Mouse (Mus musculus): ENCODE results near the gene Dctn5. TPM values are rescaled to one million over a fixed set of nuclear protein-coding genes. Genes with fewer than 3 reads are reported as not detected.
A peak's percentile ranks its signal among the peaks of the same experiment; 100 is the strongest.

The Dctn5 gene
- total RNA-seq (2021): 100 to 1,000 TPM; 101 to 104 TPM
- long read RNA-seq, experiment 1, transcript Dctn5-201 (6 exons, 1,532 nt): major isoform, 39 of 138 reads
- long read RNA-seq, experiment 1, transcript Dctn5-202 (5 exons, 2,506 nt): minor isoform, 5 of 138 reads
- long read RNA-seq, experiment 1, partial matches to known transcripts: 84 of 138 reads
- long read RNA-seq, experiment 1, other reads (novel, unspliced or antisense): 10 of 138 reads
- long read RNA-seq, experiment 2, transcript Dctn5-201 (6 exons, 1,532 nt): major isoform, 58 of 166 reads
- long read RNA-seq, experiment 2, transcript Dctn5-202 (5 exons, 2,506 nt): minor isoform, 5 of 166 reads
- long read RNA-seq, experiment 2, partial matches to known transcripts: 91 of 166 reads
- long read RNA-seq, experiment 2, other reads (novel, unspliced or antisense): 12 of 166 reads

DNA sequence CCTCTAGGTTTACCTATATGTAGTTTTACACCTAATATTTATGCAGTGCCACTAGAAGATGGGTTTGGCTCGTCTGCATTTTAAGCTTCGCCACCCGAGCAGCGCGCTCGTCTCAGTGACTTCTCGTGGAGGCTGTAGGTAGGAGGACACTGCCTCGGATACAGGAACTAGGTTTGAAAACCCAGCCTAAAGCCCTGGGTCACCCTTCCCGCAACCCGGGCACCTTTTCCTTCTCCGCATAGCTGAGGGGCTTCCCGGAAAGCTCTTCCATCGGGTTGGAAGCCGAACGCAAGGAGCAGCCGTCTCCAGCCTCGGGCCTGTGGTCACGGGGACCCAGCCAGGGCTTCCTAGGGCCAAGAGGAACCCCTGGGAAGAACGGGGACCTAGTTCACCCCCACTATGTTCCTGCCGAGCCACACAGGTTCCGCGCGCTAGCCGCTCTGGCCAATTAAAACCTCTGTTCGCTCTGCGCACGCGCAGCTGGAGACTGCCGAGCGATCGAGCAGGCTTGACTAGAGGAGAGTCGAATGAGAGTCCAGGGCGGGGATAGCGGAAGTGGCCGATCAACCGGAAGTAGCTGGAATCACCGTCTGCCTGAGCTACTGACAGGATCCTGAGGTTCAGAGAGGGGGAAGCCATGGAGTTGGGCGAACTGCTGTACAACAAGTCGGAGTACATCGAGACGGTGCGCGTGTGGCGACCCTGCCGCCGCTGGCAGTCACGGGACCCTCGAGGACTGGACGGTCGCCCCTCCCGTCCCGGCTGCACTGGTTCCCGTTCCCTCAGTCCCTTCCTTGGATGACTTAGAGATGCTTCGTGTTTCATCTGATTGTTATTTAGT, at the start of gene Dctn5, which contains the start of gene Palb2:
TSS of gene Dctn5 (plus strand) at position 545 of the 841 bp plus-strand sequence.
TSS of gene Palb2 (minus strand) at position 489 of the 841 bp plus-strand sequence.
- peak; percentile 97 to 98 for DNase-seq (ENCODE audit: low spot score in 2 of 2)
- TF ChIP-seq CTCF (conservative IDR thresholded peaks at IDR 0.05): no peak

DNA sequence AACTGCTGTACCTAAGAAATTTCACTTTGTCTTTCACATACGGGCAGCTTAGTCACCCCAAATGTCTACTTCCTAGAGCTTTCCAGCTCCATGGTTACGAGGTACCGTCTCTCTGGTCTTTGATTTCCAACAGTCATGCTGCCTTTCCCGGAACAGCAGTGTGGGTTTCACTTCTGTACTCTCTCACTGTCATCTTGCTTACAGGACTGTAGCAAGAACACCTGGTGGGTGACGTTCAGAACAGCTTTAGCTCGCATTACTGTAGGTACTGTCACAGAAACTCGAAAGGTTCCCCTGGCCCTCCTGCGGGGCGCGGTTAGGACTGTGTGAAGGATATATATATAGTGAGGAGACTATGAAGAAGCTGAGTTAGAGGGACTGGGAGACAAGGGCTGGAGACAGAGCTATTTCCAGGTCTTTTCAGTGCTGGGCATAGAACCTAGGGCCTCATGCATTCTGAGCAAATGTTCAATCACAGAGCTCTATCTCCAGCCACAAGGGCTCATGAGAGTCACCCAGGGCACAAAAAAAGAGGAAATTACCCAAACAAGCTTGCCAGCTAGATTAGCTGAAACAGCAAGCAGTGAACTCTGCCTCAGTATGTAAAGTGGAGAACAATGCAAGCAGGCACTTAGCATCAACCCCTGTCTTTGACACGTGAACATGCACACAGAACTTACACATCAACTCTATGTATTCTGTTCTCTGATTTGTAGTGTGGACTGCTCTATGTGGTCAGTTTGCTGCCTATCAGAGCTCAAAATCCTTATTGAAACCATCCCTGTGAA, 45.5 kb upstream of the Dctn5 start:
- DNase-seq (ENCODE audit: low spot score in 2 of 2): no peak
- H3K27ac ChIP-seq: peak overlapping the region; percentile 46; the same call in 1 of the 2 replicates
- H3K4me3 ChIP-seq: no peak overlapping the region
- TF ChIP-seq CTCF (conservative IDR thresholded peaks at IDR 0.05): no peak

More for the DNA sequence above, at the start of gene Dctn5, which contains the start of gene Palb2:
- H3K4me3 ChIP-seq: peak within 1 kb of the TSS; percentile 93
- peak within 1 kb of the TSS; percentile 92 for H3K27ac ChIP-seq

DNA sequence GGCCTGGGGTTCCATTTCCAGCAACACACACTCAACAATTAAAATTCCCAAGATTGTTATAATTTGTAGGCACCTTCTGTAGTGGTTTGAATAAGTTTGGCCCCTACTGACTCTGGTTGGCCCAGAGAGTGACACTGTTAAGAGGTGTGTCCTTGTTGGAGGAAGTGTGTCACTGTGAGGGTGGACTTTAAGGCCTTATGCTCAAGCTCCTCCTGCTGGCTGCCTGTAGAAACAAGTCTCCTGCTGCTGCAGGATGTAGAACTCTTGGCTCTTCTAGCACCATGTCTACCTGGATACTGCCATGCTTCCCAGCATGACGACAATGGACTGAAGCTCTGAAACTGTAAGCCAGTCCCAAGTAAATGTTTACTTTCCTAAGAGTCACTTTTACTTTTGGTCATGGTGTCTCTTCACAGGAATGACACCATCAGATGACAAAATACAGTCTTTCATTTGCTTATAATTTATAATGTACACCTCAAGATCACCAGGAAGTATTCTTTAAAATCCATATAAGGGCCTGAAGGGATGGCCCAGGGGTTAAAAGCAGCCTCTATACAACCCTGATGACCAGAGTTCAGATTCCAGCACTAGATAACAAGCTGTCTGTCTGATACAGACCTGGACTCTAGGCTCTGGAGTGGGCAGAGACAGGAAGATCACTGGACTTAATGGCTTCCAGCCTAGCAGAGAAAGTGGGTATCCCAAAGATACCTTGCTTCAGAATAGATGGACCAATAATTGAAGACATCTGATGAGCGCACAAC, 38.1 kb upstream of the Dctn5 start:
- no peak for DNase-seq (ENCODE audit: low spot score in 2 of 2)
- H3K27ac ChIP-seq: no peak overlapping the region
- peak; percentile 33 for TF ChIP-seq CTCF (conservative IDR thresholded peaks at IDR 0.05)
- H3K4me3 ChIP-seq: no peak overlapping the region

DNA sequence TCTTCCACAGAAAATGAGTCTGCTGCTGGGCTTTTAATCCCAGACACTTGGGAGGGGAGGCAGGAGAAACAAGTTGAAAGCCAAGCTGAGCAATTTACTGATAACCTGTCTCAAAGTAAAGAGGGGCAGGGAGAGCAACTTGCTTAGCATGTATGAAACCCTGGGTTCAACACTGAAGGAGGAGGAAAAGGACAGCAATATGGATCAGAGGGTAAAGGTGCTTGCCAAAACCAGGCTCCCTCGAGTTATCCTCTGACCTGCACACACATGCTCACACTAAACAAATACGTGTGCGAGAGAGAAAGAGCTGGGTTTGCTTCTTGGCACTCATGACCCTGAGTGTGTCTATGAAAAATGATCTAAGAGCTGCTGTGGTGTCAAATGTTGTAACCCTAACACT, 34.8 kb upstream of the Dctn5 start:
- Histone ChIP-seq H3K4me3 (no peak overlapping the region), H3K27ac (no peak overlapping the region)
- DNase-seq (ENCODE audit: low spot score in 2 of 2): no peak
- TF ChIP-seq CTCF (conservative IDR thresholded peaks at IDR 0.05): no peak

DNA sequence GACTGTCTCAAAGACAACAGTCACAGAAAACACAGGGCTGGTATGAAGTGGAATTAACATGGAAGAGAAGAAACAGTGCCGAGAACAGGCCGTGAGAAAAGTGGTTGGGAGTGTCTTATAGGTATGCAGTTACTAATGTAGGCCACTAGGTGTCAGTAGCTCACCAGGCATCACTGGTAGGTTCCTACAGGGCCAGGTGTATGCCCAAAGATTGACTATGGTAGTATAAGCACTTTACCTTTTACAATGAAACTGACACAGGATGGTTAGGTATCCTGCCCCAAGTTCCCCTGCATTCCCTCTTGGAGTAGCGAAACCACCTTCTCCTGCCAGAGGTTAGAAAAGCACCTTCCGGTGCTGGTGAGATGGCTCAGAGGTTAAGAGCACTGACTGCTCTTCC, 33.6 kb upstream of the Dctn5 start:
- TF ChIP-seq CTCF (conservative IDR thresholded peaks at IDR 0.05): peak; percentile 88
- no peak overlapping the region for H3K4me3 ChIP-seq
- H3K27ac ChIP-seq: no peak overlapping the region
- DNase-seq (ENCODE audit: low spot score in 2 of 2): peak; percentile 22 to 34

DNA sequence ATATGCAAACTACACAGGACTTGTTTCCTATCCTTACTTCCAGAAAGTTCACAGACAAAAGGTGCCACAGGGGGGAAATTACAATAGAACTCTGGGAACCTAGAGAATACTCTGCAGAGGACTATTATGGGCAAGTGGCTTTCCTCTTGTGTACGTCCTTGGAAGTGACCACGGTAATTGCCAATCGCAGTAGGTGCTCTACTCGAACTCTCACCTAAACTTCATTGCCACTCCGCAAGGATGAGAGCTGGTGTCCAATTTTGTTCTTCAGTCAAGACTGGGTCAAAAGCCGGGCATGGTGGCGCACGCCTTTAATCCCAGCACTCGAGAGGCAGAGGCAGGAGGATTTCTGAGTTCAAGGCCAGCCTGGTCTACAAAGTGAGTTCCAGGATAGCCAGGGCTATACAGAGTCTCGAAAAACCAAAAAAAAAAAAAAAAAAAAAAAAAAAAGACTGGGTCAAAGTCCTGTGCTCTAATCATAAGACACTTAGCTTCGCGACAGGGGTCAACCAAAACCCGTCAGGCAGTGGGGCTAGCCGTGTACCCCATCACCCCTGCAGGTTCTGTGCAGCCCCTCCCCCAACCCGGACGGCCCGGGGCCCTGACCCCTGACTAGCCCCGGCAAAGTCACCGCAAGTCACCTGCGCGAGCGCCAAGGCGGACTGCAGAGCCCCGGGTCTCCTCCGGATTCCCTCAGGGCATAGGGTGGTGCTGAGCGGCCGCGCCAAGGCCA, 31.7 kb upstream of the Dctn5 start:
- DNase-seq (ENCODE audit: low spot score in 2 of 2): peak in 1 of 2 experiments; percentile 43
- H3K27ac ChIP-seq: peak overlapping the region; percentile 97
- H3K4me3 ChIP-seq: peak overlapping the region; percentile 67

DNA sequence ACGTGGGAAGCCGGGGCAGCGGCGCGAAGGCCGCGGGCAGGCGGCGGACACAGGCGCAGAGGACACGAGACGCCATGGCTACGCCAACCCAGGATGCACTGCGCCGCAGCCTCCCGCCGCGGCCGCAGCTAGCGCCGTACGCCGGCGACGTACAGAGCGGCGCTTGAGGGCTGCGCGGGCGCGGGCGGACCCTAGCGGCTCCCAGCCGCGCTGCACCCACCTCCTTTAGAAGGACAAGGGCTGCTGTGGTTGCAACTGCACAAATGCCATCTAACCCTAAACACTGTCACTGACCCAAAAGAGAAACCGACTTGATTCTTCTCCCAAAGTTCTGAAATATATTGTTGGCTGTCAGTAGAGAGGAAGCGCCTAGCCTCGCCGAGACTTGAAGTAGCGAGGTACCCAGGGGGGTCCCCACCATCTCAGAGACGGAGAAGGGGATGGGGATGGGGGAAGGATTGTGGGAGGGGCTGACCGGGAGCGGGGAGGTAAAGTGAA, 31.0 kb upstream of the Dctn5 start, which contains the start of gene Ndufab1:
TSS of gene Ndufab1 (minus strand) at position 140 of the 498 bp plus-strand sequence.
- Histone ChIP-seq H3K27ac (peak within 1 kb of the TSS; percentile 97), H3K4me3 (peak within 1 kb of the TSS; percentile 67)
- peak; percentile 83 to 87 for DNase-seq (ENCODE audit: low spot score in 2 of 2)
- peak; percentile 87 for TF ChIP-seq CTCF (conservative IDR thresholded peaks at IDR 0.05)

DNA sequence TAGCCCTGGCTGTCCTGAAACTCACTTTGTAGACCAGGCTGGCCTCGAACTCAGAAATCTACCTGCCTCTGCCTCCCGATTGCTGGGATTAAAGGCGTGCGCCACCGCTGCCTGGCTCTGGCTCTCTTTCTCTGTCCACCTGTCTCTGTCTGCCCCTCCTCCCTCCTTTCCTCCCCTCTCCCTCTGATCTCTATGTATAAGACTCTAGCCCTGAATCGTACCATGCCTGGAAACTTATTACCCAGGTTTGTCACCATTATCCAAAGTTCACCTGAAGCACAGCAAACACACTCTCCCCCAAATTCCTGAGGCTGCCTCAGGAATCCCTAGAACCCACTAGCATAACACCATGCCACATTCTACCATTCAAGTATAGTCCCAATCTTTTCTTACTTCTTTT, 24.6 kb upstream of the Dctn5 start:
- TF ChIP-seq CTCF (conservative IDR thresholded peaks at IDR 0.05): no peak
- DNase-seq (ENCODE audit: low spot score in 2 of 2): no peak
- no peak overlapping the region for H3K27ac ChIP-seq
- no peak overlapping the region for H3K4me3 ChIP-seq

DNA sequence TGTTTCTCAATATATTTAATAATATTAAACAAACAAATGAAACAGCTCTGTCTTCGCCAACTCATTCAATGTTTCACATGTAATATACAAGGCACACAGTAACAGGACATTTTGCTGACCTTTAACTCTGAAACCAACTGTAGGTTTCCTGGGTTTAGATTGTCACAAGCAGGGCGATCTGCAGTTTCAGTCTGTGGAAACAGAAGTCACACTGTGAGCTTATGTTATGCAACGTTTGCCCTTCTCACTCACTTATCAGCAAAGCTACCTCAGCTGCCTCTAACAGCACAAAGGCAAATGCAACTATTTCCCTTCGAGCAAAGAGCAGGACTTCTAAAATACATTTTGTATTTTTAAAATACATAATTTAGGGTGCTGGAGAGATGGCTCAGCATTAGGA, 9.3 kb upstream of the Dctn5 start:
- Histone ChIP-seq H3K4me3 (no peak overlapping the region), H3K27ac (no peak overlapping the region)
- no peak for TF ChIP-seq CTCF (conservative IDR thresholded peaks at IDR 0.05)
- DNase-seq (ENCODE audit: low spot score in 2 of 2): no peak

DNA sequence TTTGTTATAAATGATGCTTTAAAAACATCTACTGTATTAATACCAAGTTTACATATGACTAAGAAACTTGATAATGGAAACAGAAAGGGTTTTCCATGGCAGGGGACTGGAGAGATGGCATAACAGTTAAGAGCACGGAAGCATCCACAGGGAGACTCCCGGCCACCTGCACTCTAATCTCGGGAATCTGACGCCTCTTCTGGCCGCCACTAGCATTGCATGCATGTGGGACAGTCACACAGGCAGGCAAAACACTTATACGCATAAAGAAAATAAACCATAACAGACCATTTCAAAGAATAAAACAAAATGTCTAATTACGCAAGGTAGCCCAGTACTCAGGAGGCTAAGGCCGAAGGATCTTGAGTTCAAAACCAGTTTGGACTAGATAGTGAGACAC, 7.2 kb upstream of the Dctn5 start:
- peak; percentile 44 for TF ChIP-seq CTCF (conservative IDR thresholded peaks at IDR 0.05)
- no peak overlapping the region for H3K27ac ChIP-seq
- no peak for DNase-seq (ENCODE audit: low spot score in 2 of 2)
- no peak overlapping the region for H3K4me3 ChIP-seq

DNA sequence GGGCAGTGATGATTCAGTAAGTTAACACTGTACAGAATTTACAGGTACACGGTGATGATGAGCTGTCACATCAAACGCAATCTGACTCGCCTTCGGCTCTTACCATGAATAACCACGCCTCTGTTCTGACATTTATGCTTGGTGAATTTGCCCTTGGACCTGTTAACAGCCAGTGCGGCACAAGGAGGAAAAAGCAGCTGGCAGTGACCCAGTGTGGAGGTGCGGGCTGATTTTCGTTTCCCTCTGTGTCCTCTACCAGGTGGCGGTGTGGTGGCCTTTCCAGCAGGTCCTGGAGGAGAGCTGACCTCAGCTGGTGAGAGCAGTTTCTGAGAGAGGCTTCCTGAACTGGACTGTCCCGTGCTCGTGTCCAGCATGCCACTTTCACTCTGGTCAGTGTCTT, 5.9 kb upstream of the Dctn5 start:
- H3K4me3 ChIP-seq: no peak overlapping the region
- TF ChIP-seq CTCF (conservative IDR thresholded peaks at IDR 0.05): no peak
- DNase-seq (ENCODE audit: low spot score in 2 of 2): no peak
- no peak overlapping the region for H3K27ac ChIP-seq

Measured in layer of hippocampus, adult 2 months (tissue).